Comparison of ENCODE assay signal across 17 mouse cellular contexts in genomic region chr2:3286243-3286642, GRCm38 (mm10). TPM values are rescaled to one million over a fixed set of nuclear protein-coding genes. Genes with fewer than 3 reads are reported as not detected.
"Had no signal": no experiment of that assay in that cellular context is flagged by ENCODE, and none has a peak within 500 bp of the region (broad histone marks: within the 10 kb centered on the region; RNA-seq: fewer than 3 reads in every experiment).

No protein-coding gene starts in this region.

- H3K27me3 ChIP-seq: limb, embryonic 15.5 days had no signal

- H3K27ac ChIP-seq: kidney, postnatal 0 days; limb, embryonic 15.5 days; liver, embryonic 14.5 days; midbrain, embryonic 10.5 days; stomach, postnatal 0 days had no signal

- H3K9ac ChIP-seq: limb, embryonic 15.5 days; liver, embryonic 14.5 days had no signal

- DNase-seq: kidney, postnatal 36 days; layer of hippocampus, adult 9-11 months; layer of hippocampus, postnatal 36 days; lung, embryonic 14.5 days; lung, postnatal 10 days; lung, postnatal 4 days; midbrain, embryonic 14.5 days; thymus, postnatal 4 days had no signal

- H3K36me3 ChIP-seq: limb, embryonic 15.5 days; midbrain, embryonic 10.5 days had no signal

- H3K9me3 ChIP-seq: limb, embryonic 15.5 days; midbrain, embryonic 10.5 days had no signal

- H3K4me2 ChIP-seq: limb, embryonic 15.5 days had no signal

- H3K4me3 ChIP-seq: limb, embryonic 15.5 days had no signal

RNA-seq across cellular contexts. Expression of gene Acbd7, which starts 49.7 kb away (rescaled TPM):
- total RNA-seq: megakaryocyte, adult 5-6 weeks; neutrophil, adult 5-6 weeks had no signal
- polyA plus RNA-seq: limb, embryonic 11.5 days; neural tube, embryonic 11.5 days had no signal
